Mouse (Mus musculus) limb, embryonic 11.5 days (tissue): Measurements from ENCODE around the gene Map1lc3b. TPM values are rescaled to one million over a fixed set of nuclear protein-coding genes. Genes with fewer than 3 reads are reported as not detected.

Source experiments
- ATAC-seq: fragments of 200-750 bp; cut with Nextera tagmentation; 2 replicates; pipeline ENCODE4 v1.8.0; 2017; ENCODE audit warnings: low read depth; ENCODE audit not compliant: insufficient number of reproducible peaks, low FRiP score, low TSS enrichment
- DNase-seq: peaks from one replicate; pipeline ENCODE4 v3.0.0-alpha.2; 2015; ENCODE audit warnings: low spot score
- H3K27ac ChIP-seq: fragments of 300-500 bp; sonication (generic); replicated peaks from 2 replicates; pipeline ENCODE4 v1.5.1; 2014; ENCODE audit warnings: low read depth, mild to moderate bottlenecking, low read length
- H3K27me3 ChIP-seq: fragments of 300-500 bp; sonication (generic); 2 replicates; pipeline ENCODE4 v1.6.1; 2014; ENCODE audit warnings: mild to moderate bottlenecking, low read length, mixed read lengths; ENCODE audit not compliant: control insufficient read depth, insufficient read depth
- H3K36me3 ChIP-seq: fragments of 300-500 bp; sonication (generic); 2 replicates; pipeline ENCODE4 v1.6.1; 2014; ENCODE audit warnings: mild to moderate bottlenecking, low read length, moderate library complexity, mixed read lengths; ENCODE audit not compliant: control insufficient read depth, insufficient read depth
- H3K4me1 ChIP-seq: fragments of 300-500 bp; sonication (generic); 2 replicates; pipeline ENCODE4 v1.6.1; 2014; ENCODE audit warnings: low read length, mixed read lengths; ENCODE audit not compliant: control insufficient read depth, insufficient read depth
- H3K4me2 ChIP-seq: fragments of 300-500 bp; sonication (generic); 2 replicates; pipeline ENCODE4 v1.6.1; 2014; ENCODE audit warnings: low read depth, mild to moderate bottlenecking, moderate library complexity; ENCODE audit not compliant: severe bottlenecking
- H3K4me3 ChIP-seq: fragments of 300-500 bp; sonication (generic); 2 replicates; pipeline ENCODE4 v1.5.1; 2014; ENCODE audit warnings: low read depth, low read length
- H3K9ac ChIP-seq: fragments of 300-500 bp; sonication (generic); 2 replicates; pipeline ENCODE4 v1.6.1; 2014; ENCODE audit warnings: mild to moderate bottlenecking, low read length
- H3K9me3 ChIP-seq: fragments of 300-500 bp; sonication (generic); 2 replicates; pipeline ENCODE4 v1.6.1; 2016; ENCODE audit warnings: low read length; ENCODE audit not compliant: control insufficient read depth
- WGBS: fragments of 180-500 bp; shearing (Covaris S2); extraction: QIAGEN DNeasy Blood & Tissue Kit; methylation state at CpG from one replicate; pipeline ENCODE4 v1.1.7; 2014; 5-methylcytosine and 5-hydroxymethylcytosine counted together
- polyA plus RNA-seq: library from polyadenylated mRNA; unstranded; fragments of >200 nt; fragmentation: Nextera tagmentation; extraction: Ambion mirVana; gene quantifications from 2 replicates; pipeline ENCODE4 v1.2.1, GENCODE M21; 2014

Map1lc3b gene
- polyA plus RNA-seq, 1 experiment from 2014 or later = 217 TPM

GRCm38 (mm10) chr8:121552506-121552905 is 37.7 kb upstream of the Map1lc3b start:
- Histone ChIP-seq H3K4me3 (no peak overlapping the region), H3K27me3 (no peaks in the 10 kb centered on the region), H3K27ac (no peak overlapping the region), H3K9ac (no peak overlapping the region), H3K4me1 (no peaks in the 10 kb centered on the region), H3K36me3 (peaks cover 11% of the 10 kb centered on the region), H3K9me3 (no peaks in the 10 kb centered on the region), H3K4me2 (no peak overlapping the region)
- no peak for DNase-seq
- ATAC-seq = no peak
- WGBS = 94% methylated on average over 9 of the region's 9 CpGs

GRCm38 (mm10) chr8:121553831-121554475 is 36.2 kb upstream of the Map1lc3b start:
- DNase-seq = no peak
- no peak overlapping the region for H3K4me2 ChIP-seq
- no peak overlapping the region for H3K27ac ChIP-seq
- no peak for ATAC-seq
- H3K4me1 ChIP-seq = no peaks in the 10 kb centered on the region
- no peaks in the 10 kb centered on the region for H3K9me3 ChIP-seq
- WGBS = 96% methylated on average over 32 of the region's 32 CpGs
- H3K9ac ChIP-seq = no peak overlapping the region
- H3K4me3 ChIP-seq = no peak overlapping the region
- H3K27me3 ChIP-seq = no peaks in the 10 kb centered on the region
- peaks cover 11% of the 10 kb centered on the region for H3K36me3 ChIP-seq

DNA sequence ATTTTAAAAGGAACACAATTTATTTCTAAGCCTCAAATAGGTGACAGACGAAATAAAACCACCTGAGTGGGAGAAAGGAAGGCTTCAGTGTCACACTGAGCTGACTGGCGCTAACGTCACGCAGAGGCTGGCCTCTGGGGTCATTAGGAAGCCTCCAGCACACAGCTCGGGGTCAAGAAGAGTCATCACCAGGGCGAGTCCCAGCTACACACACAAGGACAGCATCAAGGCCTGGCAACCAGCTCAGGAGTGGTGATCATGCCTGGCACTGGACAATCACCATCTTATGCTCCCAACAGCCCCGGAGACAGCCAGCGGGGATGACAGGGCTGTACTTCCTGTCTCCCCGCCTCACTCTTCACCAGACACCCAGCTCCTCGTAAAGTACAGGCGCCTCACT is 32.4 kb upstream of the Map1lc3b start:
- no peaks in the 10 kb centered on the region for H3K4me1 ChIP-seq
- H3K27me3 ChIP-seq = no peaks in the 10 kb centered on the region
- H3K4me2 ChIP-seq = no peak overlapping the region
- H3K9me3 ChIP-seq = no peaks in the 10 kb centered on the region
- DNase-seq (no peak), ATAC-seq (no peak)
- WGBS = 83% methylated on average over 11 of the region's 11 CpGs
- peaks cover 11% of the 10 kb centered on the region; the same call in 1 of the 2 replicates for H3K36me3 ChIP-seq
- no peak overlapping the region for H3K9ac ChIP-seq
- no peak overlapping the region for H3K4me3 ChIP-seq
- no peak overlapping the region for H3K27ac ChIP-seq

GRCm38 (mm10) chr8:121558538-121558937 is 31.6 kb upstream of the Map1lc3b start:
- H3K9ac ChIP-seq = no peak overlapping the region
- no peaks in the 10 kb centered on the region for H3K9me3 ChIP-seq
- no peak for DNase-seq
- WGBS = 81% methylated on average over 16 of the region's 16 CpGs
- no peaks in the 10 kb centered on the region for H3K4me1 ChIP-seq
- H3K27ac ChIP-seq = no peak overlapping the region
- H3K4me3 ChIP-seq = no peak overlapping the region
- no peak for ATAC-seq
- no peaks in the 10 kb centered on the region for H3K27me3 ChIP-seq
- peaks cover 8% of the 10 kb centered on the region; the same call in 1 of the 2 replicates for H3K36me3 ChIP-seq
- H3K4me2 ChIP-seq = no peak overlapping the region

DNA sequence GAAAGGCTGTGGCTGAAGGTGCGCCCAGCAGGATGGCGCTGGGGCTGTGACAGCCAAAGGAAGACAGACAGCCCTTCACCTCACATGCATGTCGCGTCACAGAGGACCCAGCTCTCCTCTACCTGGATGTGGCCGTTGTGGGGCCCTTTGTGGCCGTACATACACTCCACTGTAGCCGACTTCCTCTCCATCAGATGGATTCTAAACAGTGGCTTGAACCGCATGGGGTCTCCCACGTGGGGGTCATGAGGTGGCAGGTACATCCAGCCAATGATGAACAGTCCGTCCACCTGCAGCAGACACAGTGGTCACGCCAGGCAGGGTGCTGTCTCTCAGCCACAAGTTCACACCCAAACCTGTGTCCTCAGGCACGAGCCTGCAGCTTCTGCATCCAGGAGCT is 30.4 kb upstream of the Map1lc3b start:
- Histone ChIP-seq H3K4me1 (no peaks in the 10 kb centered on the region), H3K27me3 (no peaks in the 10 kb centered on the region), H3K9me3 (no peaks in the 10 kb centered on the region), H3K9ac (no peak overlapping the region), H3K4me3 (no peak overlapping the region), H3K36me3 (peaks cover 5% of the 10 kb centered on the region; the same call in 1 of the 2 replicates), H3K27ac (no peak overlapping the region), H3K4me2 (no peak overlapping the region)
- DNase-seq (no peak), ATAC-seq (no peak)
- 91% methylated on average over 12 of the region's 12 CpGs for WGBS

GRCm38 (mm10) chr8:121560432-121561100 is 29.6 kb upstream of the Map1lc3b start:
- H3K9me3 ChIP-seq = no peaks in the 10 kb centered on the region
- WGBS = 96% methylated on average over 7 of the region's 7 CpGs
- H3K4me3 ChIP-seq = no peak overlapping the region
- no peak overlapping the region for H3K27ac ChIP-seq
- H3K27me3 ChIP-seq = no peaks in the 10 kb centered on the region
- no peak overlapping the region for H3K4me2 ChIP-seq
- no peak for DNase-seq
- peaks cover 5% of the 10 kb centered on the region; the same call in 1 of the 2 replicates for H3K36me3 ChIP-seq
- no peak for ATAC-seq
- no peak overlapping the region for H3K9ac ChIP-seq
- no peaks in the 10 kb centered on the region for H3K4me1 ChIP-seq

GRCm38 (mm10) chr8:121561636-121562345 is 28.4 kb upstream of the Map1lc3b start:
- Histone ChIP-seq H3K4me2 (no peak overlapping the region), H3K4me3 (no peak overlapping the region), H3K27ac (no peak overlapping the region), H3K4me1 (no peaks in the 10 kb centered on the region), H3K9ac (no peak overlapping the region), H3K27me3 (no peaks in the 10 kb centered on the region), H3K9me3 (no peaks in the 10 kb centered on the region), H3K36me3 (peaks cover 5% of the 10 kb centered on the region; the same call in 1 of the 2 replicates)
- ATAC-seq (no peak), DNase-seq (no peak)
- 92% methylated on average over 16 of the region's 16 CpGs for WGBS

GRCm38 (mm10) chr8:121562941-121563351 is 27.2 kb upstream of the Map1lc3b start:
- H3K27ac ChIP-seq = no peak overlapping the region
- ATAC-seq (no peak), DNase-seq (no peak)
- no peaks in the 10 kb centered on the region for H3K9me3 ChIP-seq
- H3K9ac ChIP-seq = no peak overlapping the region
- H3K27me3 ChIP-seq = no peaks in the 10 kb centered on the region
- H3K4me1 ChIP-seq = no peaks in the 10 kb centered on the region
- no peak overlapping the region for H3K4me2 ChIP-seq
- WGBS = 85% methylated on average over 9 of the region's 9 CpGs
- H3K4me3 ChIP-seq = no peak overlapping the region
- H3K36me3 ChIP-seq = peaks cover 5% of the 10 kb centered on the region; the same call in 1 of the 2 replicates
